Mouse (Mus musculus): ENCODE data around the gene Zcchc2.
A peak's percentile ranks its signal among the peaks of the same experiment; 100 is the strongest.

The Zcchc2 gene

DNA sequence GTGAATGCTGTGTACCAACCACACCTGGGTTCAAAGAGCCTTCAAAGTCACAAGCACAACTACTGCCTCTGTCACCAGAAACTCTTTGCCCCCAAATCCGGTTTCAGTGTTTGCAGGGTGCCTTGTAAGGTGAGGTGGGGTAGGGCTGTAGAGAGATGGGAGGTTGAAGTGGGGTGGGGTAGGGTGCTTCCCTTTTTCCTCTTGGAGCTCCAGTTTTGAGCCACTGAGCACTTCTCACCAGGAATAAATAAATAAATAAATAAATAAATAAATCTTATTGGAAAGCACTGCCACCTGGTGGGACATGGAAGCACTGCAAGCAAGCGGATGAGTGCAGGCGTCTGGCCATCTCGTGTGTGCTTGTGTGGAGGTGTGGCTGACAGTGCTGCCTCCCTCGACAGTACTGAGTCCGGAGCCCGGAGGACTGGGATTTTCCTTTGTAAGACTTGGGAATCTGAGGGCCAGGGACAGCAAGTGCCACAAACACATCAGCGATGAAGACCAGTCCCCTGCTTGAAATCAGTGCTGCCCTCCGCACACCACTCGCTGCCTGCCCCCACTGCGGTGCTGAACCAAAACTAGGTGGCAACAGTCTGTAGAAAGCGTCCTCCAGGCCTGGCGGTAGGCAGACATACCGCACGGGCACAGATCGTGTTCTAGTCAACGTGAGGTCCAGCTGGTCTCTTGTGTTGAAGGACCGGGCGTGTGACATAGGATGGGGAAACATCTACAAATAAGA, 46.8 kb downstream of the Zcchc2 start:
- DNase-seq (ENCODE audit: low spot score) = no peak

DNA sequence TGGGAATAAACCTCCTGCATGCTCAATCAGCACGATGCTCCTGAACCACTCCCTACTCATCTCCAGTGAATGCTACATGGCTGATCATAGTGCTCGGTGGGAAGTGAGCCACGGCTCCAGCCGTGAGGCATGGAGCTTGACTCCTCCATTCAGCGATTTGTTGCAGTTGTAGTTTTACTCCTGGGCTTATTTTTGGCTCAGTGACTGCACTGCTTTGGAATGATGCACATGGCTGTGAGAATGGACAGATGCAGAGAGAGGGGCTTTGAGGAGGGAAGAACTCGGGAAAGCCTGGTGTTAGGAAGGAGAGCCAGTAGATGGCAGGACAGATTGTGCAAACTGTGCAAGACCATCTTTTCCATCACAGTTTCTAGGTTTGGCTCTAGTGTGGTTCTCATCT, 49.1 kb downstream of the Zcchc2 start:
- DNase-seq (ENCODE audit: low spot score) = no peak

DNA sequence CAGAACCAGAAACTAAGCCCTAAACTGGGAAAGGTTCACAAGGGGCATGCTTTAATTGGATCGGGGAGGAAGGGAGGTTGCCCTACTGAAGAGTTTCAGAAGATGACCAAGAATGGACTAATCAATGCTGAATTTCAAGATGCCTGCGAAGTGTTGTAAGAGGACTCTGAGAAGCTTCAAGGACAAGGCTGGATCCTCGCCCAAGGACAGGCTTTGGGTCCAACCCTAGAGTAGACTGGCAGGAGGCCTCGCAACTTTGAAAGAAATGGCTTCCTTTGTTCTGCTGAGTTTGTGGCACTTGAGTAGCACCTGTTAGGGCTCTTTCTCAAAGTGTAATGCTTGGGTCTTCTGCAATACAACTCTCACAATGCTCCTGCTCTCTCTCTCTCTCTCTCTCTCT, 50.1 kb downstream of the Zcchc2 start:
- DNase-seq (ENCODE audit: low spot score) = peak; percentile 63

DNA sequence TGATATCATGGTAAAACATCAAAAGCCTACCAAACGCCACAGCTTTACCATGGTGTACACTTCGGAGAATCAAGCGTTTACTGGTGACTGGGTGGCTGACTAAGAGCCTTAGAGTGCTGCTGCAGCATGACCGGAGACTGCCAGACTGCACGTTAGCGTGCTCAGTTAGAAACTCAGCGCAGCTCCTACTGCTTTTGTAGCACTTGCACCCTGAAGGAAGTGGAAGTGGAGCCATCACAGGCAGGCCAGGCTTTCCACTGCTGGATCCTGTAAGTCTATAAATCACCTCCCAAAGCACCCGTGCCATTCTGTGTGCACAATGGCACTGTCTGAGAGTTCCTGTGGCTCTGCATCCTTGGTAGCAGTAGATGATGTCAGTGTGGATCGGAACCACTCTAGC, 52.0 kb downstream of the Zcchc2 start:
- DNase-seq (ENCODE audit: low spot score) = no peak

DNA sequence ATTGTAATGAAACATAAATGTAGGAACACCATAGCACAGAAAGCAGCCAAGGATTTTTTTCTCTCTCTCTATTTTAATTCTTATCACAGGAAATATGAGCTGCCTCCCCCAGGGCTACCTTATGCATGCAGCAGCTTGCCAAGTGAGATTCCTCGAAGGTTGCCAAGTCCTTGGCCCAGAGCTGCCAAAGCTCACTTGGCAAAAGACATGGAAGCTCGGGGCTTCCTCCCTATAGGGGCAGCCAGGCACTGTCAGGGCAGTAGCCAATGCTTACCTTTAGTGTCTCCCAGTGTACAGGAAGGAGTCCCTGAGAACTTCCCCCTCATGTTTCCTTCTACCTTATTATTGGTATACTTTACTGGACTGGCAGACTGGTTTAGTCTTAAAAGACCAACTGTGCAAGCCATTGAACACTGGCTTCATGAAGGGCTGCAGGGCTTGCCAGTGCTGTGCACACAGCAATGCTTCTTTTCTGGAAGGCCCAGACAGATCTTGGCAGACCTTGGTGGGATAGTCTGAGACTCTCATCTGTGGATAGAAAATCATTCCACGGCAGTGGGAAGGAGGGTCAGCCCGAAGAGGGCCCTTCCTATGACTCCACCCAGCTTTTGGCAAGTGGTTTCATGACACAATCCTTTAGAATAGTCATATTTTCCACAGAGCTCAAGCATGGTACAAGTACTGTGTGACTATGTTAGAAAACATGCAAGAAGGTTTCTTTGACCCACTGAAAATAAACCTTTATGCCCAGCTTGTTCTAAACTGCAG, 53.0 kb downstream of the Zcchc2 start:
- peak; percentile 47 for DNase-seq (ENCODE audit: low spot score)

DNA sequence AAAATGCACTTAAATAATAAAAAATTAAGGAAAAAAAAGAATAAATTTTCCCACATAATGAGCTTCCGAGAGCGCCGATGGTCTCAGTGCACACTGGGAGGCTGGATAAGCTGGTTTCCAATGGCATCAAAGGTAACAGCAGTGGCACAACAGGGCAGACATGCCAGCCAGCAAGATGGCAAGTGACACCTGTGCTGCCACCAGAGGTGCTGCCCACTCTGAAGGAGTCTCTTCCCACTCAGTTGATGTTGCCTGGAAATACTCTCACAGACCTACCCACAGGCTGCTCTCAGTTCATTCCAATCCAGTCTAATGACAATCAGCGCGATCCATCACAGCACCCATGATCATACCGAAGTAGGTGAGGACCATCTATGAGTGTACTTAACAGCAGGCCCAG, 58.8 kb downstream of the Zcchc2 start:
- DNase-seq (ENCODE audit: low spot score) = no peak

DNA sequence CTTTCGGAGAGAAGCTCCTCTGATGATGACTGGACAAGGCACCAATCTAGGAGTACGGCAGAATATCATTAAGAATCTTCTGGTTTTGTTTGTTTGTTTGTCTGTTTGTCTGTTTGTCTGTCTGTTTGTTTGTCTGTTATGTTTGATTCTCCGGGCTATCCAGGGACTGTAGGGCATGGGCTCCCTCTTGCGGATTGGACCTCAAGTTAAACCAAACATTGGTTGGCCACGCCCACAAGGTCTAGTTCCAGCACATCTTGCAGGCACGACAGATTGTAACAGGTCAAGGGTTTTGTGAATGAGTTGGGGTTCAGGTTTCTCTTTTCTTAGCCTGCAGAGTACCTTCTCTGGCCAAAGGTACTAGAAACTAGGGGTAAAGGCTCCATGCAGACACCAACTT, 64.8 kb downstream of the Zcchc2 start:
- DNase-seq (ENCODE audit: low spot score) = no peak

DNA sequence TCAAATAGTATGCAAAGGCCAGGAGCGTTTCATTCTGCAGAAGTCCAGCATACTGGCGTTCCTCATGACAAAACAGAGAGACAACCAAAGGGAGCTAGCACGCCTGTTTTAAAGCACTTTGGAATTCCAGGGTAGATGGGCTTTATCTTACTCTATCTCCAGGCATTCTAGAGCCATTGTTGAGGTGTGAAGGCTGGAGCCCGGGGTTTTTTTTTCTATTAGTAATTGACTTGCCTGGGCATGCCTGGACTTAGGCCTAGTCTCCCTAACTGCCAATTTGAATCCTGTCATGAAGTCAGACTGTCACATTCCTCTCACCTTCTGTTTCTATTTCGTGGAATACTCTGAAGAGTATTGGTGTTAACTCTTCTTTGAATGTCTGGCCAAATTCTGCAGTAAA, 68.1 kb downstream of the Zcchc2 start:
- DNase-seq (ENCODE audit: low spot score) = no peak

DNA sequence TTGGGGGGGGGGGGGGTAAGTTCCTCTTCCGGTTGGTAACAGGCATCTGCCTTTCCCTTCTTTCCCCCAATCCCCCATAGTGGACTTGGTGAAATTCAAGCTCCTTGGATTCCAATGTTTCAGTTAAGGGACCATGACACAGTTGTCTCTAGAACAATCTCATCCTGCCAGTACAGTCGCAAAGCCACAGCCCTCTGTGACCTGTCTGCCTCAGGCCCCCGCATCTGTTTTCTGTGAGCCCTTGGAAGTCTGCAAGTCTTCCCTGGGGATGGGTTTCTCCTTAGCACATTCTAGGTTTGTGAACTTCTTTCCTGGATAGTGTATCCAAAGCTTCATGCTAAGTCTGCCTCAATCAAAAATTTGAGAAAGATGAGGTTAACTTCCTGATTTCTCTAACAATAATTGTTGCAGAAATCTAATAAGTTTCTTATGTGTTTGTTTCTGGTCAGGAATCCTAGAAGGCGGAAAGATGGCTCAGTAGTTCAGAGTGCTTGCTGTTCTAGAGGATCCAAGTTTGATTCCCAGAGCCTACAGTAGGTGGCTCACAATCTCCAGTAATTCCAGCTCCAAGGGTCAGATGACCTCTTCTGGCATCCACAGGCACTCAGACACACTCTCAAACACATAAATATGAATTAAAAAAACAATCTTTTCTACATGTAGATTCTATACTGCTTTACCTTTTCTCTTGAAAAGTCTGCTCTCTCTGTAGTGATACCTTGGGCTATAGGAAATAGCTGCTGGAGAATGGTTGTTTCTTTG, 69.5 kb downstream of the Zcchc2 start:
- DNase-seq (ENCODE audit: low spot score) = no peak

DNA sequence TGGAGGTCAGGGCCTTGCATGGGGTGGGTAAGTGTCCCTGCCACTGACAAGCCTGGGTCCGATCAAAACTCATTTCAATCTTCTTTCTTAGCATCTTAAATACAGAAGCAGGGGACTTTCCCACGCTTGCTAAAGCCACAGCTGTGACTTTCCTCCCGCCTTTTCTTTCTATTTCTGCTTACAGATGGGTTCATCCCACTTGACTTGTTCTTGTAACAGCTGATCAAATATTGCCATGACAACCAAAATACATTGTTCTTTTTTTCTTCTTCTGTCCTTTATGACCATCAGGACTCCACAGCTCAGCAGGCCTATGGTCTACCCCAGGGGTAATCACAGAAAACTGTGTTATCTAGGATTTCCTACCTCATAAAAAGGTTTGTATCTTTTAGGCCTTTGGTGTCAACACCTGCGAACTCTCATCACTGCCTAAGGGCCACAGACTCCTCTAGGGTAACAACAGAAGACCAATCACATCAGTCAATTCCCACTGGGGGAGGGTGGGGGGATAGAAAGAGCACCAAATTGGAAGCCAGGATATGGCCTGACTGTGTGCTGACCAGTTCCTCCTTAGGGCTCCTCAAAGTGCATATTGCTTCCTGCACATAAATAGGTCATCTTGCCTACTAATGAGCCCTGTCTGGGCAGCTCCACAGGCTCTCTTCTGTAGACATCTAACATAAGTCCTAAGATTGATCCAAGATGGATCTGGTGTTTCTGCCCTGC, 71.1 kb downstream of the Zcchc2 start:
- no peak for DNase-seq (ENCODE audit: low spot score)

DNA sequence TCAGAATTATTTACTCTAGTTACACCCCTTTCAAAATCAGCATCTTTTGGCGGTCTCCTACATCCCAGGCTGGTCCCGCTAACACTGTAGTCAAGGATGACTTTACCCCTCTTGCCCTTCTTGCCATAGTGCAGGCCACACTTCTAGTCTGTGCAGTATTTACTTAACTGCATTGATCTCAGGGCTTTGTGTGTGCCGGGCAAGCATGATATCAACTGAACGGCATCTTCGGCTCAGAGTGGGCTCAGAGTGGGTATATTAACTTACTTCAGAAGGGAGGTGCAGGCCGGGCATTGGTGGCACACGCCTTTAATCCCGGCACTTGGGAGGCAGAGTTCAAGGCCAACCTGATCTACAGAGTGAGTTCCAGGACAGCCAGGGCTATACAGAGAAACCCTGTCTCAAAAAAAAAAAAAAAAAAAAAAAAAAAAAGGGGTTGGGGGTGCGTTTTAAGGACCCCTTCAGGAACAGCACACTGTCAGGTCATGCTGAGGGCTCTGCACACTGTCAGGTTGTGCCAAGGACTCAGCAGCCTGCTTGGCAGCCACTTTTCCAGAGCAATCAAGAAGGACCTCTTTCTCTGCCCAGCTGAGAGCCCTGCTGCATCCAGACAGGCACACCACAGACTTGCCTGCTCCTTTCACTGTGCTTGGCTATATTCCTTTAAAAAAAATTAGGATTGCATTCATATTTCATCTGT, 72.8 kb downstream of the Zcchc2 start:
- no peak for DNase-seq (ENCODE audit: low spot score)

DNA sequence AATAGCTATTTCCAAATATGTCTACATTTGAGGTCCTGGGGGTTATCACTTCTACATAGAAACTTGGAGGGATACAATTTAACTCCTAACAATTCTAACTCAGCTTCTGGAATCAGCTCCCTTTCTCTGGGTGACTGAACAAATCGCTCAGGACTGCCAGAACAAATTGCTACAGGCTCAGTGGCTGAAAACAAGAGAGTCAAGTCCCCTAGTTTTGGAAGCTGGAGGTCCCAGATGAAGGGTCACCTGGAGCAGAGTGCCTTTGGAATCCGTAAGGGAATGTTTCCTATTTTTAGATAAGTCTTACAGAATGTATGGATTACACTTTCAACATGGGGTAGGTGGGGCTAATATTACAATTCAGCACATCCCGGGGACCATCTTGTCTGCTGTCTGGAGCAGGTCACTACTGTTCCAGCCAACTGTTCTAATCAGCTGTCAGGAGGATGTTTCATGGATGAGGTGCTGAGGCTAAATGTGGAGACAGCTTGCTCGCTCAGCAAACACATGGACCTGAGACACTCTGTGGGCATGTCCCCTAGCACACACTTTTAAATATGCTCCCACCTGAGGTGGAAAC, 73.5 kb downstream of the Zcchc2 start:
- no peak for DNase-seq (ENCODE audit: low spot score)

DNA sequence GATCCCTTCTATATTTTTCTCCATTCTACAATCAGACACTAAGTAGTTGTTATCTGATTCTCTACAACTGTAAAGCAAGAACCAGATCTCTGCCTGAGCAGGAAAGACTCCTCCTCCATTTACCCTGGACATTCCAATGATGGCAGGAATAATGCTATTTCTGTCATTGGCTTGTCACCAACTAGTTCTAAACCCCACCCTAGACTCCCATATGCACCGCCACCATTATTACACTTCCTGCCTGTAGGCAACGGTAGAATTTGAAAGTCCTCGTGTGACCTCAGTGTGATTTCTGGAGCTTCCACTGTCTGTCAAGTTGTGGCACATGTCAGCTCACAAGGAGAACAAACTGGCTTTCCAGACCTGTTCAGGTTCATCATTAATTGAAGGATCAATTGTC, 74.1 kb downstream of the Zcchc2 start:
- DNase-seq (ENCODE audit: low spot score) = no peak

DNA sequence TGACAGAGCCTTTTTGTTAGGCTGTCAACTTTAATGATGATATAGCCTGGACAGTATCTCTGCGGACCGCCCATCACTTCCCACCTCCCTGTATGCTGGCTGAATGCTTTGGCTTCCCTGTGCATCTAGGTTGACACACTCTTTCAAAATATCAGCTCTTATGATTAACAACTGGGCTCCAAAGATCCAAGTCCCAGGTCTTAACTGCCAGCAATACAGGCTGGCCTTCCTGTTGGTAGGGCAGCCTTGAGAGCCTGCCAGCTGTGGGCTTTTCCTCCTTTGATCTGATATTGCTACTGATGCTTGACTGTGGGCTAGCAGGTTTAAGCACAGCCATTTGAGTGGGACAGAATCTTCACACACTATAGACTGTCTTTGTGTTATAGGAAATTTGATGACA, 74.5 kb downstream of the Zcchc2 start:
- no peak for DNase-seq (ENCODE audit: low spot score)

DNA sequence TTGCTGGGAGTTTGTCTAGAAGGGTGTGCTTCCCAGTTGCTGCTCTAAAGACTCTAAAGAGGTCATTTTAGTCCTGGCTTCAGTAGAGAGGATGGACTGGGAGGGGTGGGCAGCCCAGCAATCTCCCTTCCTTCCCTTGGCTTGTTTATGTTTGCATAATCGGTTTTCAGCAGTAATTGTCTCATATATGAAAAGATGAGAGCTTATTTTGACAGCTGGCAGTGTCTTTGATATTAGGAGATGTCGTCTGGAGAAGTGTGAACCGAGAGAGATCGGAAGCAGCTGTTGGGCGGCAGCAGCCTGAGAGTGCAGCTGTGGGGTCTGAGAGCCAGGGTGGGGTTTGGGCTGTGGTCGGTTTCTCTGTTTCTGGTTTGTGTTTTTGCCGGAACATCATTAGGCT, 75.5 kb downstream of the Zcchc2 start:
- DNase-seq (ENCODE audit: low spot score) = no peak

DNA sequence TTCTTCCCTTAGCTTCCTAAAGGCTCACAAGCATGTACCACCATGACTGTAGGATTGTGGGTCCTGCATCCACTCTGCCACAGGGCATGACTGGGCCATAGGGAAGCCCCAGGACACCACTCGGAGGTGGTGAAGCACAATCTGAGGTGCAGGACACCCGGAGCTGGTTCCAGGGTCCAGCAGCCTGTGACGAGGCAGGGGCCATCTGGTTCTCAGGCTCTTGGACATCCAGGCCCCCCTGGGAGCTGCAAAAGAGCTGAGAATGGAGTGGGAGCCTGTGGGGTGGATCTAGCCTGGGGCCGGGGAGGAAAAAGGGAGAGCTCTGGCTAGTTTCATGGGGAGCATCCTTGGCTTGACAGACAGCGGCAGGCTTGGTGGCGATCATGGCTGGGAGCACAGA, 77.1 kb downstream of the Zcchc2 start:
- no peak for DNase-seq (ENCODE audit: low spot score)

DNA sequence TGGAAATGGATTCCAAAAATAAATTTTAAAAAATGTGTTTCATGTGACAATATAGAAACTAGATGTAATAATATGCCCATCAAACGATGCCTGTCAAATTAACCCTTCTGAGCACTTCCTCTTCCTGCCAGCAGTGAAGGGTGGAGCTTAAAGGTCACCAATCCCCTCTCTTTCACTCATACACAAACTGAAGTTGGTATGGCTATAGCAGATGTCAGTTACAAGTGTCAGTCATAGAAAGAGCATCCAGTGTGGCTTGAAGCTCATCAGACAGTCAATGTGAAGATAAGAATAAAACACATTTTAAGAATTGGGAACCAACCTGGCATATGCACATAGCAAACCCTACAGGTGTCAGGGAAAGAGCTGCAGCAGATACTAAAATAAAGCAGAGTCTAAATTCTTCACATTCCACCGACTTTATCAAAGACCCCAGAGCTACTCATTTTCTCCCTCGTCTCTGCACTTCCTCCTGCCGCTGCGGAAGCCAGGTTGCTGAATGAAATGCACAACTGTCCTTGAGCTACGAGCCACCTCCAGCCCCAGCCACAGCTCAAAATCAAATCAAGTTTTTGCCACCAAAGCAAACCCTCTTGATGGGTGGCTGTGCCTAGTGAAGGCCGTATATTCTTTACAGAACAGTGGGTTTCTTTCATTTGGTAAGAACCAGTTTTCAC, 79.8 kb downstream of the Zcchc2 start:
- no peak for DNase-seq (ENCODE audit: low spot score)

DNA sequence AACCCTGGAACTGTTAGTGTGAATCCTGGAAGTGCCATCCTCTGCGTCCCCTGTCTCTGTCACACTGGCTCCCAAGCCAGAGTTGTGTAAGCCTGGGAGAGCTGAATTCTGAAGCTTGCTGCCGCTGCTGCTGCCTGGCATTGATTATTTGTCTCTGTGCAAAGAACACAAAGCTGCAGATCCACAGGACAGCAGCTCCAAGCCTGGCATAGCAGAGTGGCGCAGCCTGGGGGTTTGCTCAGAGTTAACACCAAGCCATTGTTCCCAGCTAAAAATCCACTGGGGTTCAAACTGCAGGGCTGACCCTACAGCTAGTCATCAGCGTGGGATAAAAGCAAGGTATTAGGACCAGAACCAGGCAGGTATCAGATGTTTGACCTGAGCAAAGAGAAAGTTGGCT, 80.6 kb downstream of the Zcchc2 start:
- no peak for DNase-seq (ENCODE audit: low spot score)

DNA sequence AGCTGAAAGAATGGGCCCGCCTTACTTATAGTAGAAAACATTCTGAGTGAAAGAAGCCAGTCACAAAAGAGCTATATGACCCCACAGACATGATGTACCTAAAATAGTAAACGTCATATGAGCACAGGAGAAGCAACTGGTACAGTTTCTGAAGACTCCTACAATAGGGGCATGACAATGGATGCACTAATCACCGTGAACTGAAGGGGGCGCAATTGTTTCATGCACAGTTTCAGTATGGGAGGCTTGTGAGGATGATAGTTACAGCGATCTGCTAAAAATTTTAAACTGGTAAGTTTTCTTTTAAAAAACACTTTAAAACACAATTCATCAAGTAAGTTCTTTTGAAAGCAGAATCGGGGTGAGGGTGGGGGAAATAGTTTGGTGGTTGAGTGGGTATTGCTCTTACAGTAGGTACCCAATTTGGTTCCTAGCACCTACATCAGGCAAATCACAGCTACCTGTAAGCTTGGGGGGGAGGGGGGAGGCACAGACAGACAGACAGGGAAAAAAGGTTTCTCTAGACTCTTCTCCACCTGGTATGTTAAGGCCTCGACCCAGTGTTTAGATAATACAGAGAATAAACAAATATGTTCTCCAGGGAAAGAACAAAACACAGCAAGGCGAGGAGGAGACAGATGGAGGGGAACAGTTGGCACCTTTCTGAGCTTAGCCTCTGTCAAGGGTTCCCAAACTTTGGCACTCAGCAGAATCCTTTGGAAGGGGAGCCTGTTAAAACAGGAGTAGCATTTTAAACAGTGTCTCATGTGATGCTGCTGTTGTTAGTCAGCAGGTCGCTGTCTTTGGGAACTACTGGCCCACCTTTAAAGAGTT, 81.2 kb downstream of the Zcchc2 start:
- no peak for DNase-seq (ENCODE audit: low spot score)

DNA sequence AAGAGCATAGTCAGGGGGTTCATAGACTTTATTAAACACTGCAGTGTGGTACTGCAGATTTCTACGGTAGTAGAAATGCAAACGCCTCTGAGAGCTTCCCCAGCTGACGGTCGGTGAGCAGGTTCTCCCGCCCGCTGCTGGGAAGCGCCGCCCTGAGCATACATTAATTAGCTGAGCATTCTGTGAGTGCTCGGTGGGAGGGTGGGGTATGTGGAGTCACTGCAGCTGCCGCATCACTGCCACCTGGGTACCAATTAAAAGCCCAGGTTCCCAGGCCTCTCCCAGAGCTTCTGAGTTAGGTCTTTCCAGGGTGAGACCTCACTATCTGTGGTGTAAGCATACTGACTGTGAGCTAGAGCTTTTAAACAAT, 81.8 kb downstream of the Zcchc2 start:
- DNase-seq (ENCODE audit: low spot score) = no peak

Data from ovary, adult 18-20 months (tissue).